20 mouse cellular contexts compared by ENCODE assay signal in genomic region chr13:5931433-5931832, GRCm38 (mm10).
DNase-seq lines count a peak whose midpoint lies in the region; ATAC-seq lines count a peak whose summit lies in the region.
"Had no signal": no experiment of that assay in that cellular context is flagged by ENCODE, and none has a peak within 500 bp of the region (broad histone marks: within the 10 kb centered on the region; RNA-seq: fewer than 3 reads in every experiment).

No protein-coding gene starts in this region.

- intact Hi-C loops in heart, postnatal 10 days (cut with DNase I) = no loop called here

- DNase-seq in heart, adult 11 months = peak; percentile 61
- no peak for DNase-seq in heart, postnatal 10 days
- peak; percentile 25 for DNase-seq in 416B (ENCODE audit: low read depth)
- peak; percentile 25 for DNase-seq in NIH3T3 (ENCODE audit: low read depth)
- peak; percentile 45 for DNase-seq in fat pad, adult 2 months (ENCODE audit: extremely low read depth, low read depth, low spot score)
- no peak for DNase-seq in thymus, postnatal 0 days (ENCODE audit: low spot score)
- DNase-seq in adrenal gland, postnatal 10 days = no peak
- DNase-seq: adrenal gland, adult 2 months; adrenal gland, postnatal 36 days; B cell, adult 2 months; cerebellum, adult 11 months; cerebellum, adult 8-10 months; cerebellum, postnatal 14 days; embryo, embryonic 11 days; gastrocnemius, postnatal 36 days; heart, adult 2 months had no signal

- ATAC-seq in megakaryocyte-erythroid progenitor cell, adult 5-6 weeks (replicated peaks; ENCODE audit: low FRiP score, low TSS enrichment, poor library complexity, severe bottlenecking) = no peak
- ATAC-seq: CD4-positive, CD25-positive, alpha-beta regulatory T cell, adult 4 months; forebrain, embryonic 14.5 days; intestine, embryonic 15.5 days had no signal

Comparison
In these comparisons a context has a peak if more than half of its experiments do, and no peak if none do; other contexts are left out.
1. DNase-seq: peak in heart, adult 11 months (single experiment), 416B (single experiment), NIH3T3 (single experiment) and fat pad, adult 2 months (single experiment); none in heart, postnatal 10 days (0 of 2), thymus, postnatal 0 days (single experiment) and adrenal gland, postnatal 10 days (single experiment).